Mouse (Mus musculus) large intestine, adult 2 months (tissue): ENCODE measurements around the gene Fam167b. TPM values are rescaled to one million over a fixed set of nuclear protein-coding genes. Genes with fewer than 3 reads are reported as not detected.
A peak's percentile ranks its signal among the peaks of the same experiment; 100 is the strongest.
"Not testable (repeated sequence)": the region's sequence is repeated elsewhere in the genome, so short reads cannot be mapped to it uniquely, and the experiment has no call there.

Experiments used
- DNase-seq: peaks from one replicate; pipeline ENCODE4 v3.0.0-alpha.2; 2012; ENCODE audit warnings: low read depth, low spot score
- WGBS: fragments of 180-500 bp; shearing (Covaris S2); methylation state at CpG from one replicate; pipeline ENCODE4 v1.1.7; 2018; 5-methylcytosine and 5-hydroxymethylcytosine counted together
- polyA plus RNA-seq: library from polyadenylated mRNA; depleted of rRNA; stranded (reverse); fragments of >200 nt; gene quantifications from 2 replicates; pipeline ENCODE4 v1.2.3, GENCODE M21; 2012

The Fam167b gene
- polyA plus RNA-seq, 1 experiment, result 0.57 TPM

GRCm38 (mm10) chr4:129568366-129568765 lies 10.0 kb downstream of the Fam167b start:
- WGBS, result 91% methylated on average over 7 of the region's 7 CpGs
- DNase-seq, result no peak

- no peak for DNase-seq
- WGBS, result 55% methylated on average over 6 of the region's 6 CpGs
Observed at GRCm38 (mm10) chr4:129565139-129565538, 13.2 kb downstream of the Fam167b start.

- DNase-seq, result peak; percentile 48
- WGBS, result 28% methylated on average over 8 of the region's 8 CpGs
Observed at GRCm38 (mm10) chr4:129563718-129564117, 14.6 kb downstream of the Fam167b start.

GRCm38 (mm10) chr4:129561184-129561583 lies 17.2 kb downstream of the Fam167b start:
- no peak for DNase-seq
- WGBS, result 56% methylated on average over 5 of the region's 5 CpGs

GRCm38 (mm10) chr4:129558321-129558955 lies 19.9 kb downstream of the Fam167b start:
- WGBS, result 89% methylated on average over 12 of the region's 12 CpGs
- DNase-seq, result no peak

GRCm38 (mm10) chr4:129557256-129557808 lies 21.0 kb downstream of the Fam167b start:
- 89% methylated on average over 9 of the region's 9 CpGs for WGBS
- DNase-seq, result no peak

GRCm38 (mm10) chr4:129556532-129557223 lies 21.7 kb downstream of the Fam167b start:
- DNase-seq, result peak; percentile 85
- 7% methylated on average over 33 of the region's 33 CpGs for WGBS

GRCm38 (mm10) chr4:129555862-129556531 lies 22.4 kb downstream of the Fam167b start:
- 4% methylated on average over 24 of the region's 24 CpGs for WGBS
- no peak for DNase-seq

- DNase-seq, result peak; percentile 42
- WGBS, result 9% methylated on average over 16 of the region's 16 CpGs
Observed at GRCm38 (mm10) chr4:129555421-129555861, 22.9 kb downstream of the Fam167b start.

GRCm38 (mm10) chr4:129554512-129554911 lies 23.8 kb downstream of the Fam167b start:
- DNase-seq, result not testable (repeated sequence)
- 90% methylated on average over 6 of the region's 6 CpGs for WGBS

- WGBS, result 94% methylated on average over 1 of the region's 1 CpGs
- no peak for DNase-seq
Observed at GRCm38 (mm10) chr4:129550295-129550694, 28.1 kb downstream of the Fam167b start.

GRCm38 (mm10) chr4:129549306-129549705 lies 29.0 kb downstream of the Fam167b start:
- 91% methylated on average over 2 of the region's 2 CpGs for WGBS
- DNase-seq, result no peak

GRCm38 (mm10) chr4:129547631-129548030 lies 30.7 kb downstream of the Fam167b start:
- not testable (repeated sequence) for DNase-seq
- WGBS, result 89% methylated on average over 4 of the region's 4 CpGs

- no peak for DNase-seq
- WGBS, result 51% methylated on average over 4 of the region's 4 CpGs
Observed at GRCm38 (mm10) chr4:129544106-129544505, 34.2 kb downstream of the Fam167b start.

- WGBS, result 2% methylated on average over 46 of the region's 46 CpGs
- DNase-seq, result peak; percentile 85
Observed at GRCm38 (mm10) chr4:129542592-129543141, 35.7 kb downstream of the Fam167b start, which contains the start of gene Hdac1. TSS of gene Hdac1 (minus strand) at chr4:129542713.

GRCm38 (mm10) chr4:129541868-129542591 lies 36.3 kb downstream of the Fam167b start:
- under 1% methylated on average over 30 of the region's 30 CpGs for WGBS
- DNase-seq, result no peak

- no peak for DNase-seq
- WGBS, result 83% methylated on average over 6 of the region's 6 CpGs
Observed at GRCm38 (mm10) chr4:129540012-129540411, 38.3 kb downstream of the Fam167b start.

- 84% methylated on average over 6 of the region's 6 CpGs for WGBS
- not testable (repeated sequence) for DNase-seq
Observed at GRCm38 (mm10) chr4:129528901-129529300, 49.4 kb downstream of the Fam167b start.
